Mouse (Mus musculus): ENCODE results near the gene Ctsz.

The Ctsz gene

GRCm38 (mm10) chr2:174439961-174440360, 1.1 kb upstream of the Ctsz start:
- no peak for DNase-seq (ENCODE audit: low spot score)

- no peak for DNase-seq (ENCODE audit: low spot score)
These were observed 605 bp upstream of the Ctsz start for GRCm38 (mm10) chr2:174439450-174439838.

GRCm38 (mm10) chr2:174438181-174438580, 658 bp downstream of the Ctsz start:
- no peak for DNase-seq (ENCODE audit: low spot score)

- peak; percentile 33 for DNase-seq (ENCODE audit: low spot score)
These were observed 1.2 kb downstream of the Ctsz start for GRCm38 (mm10) chr2:174437697-174437982.

- no peak for DNase-seq (ENCODE audit: low spot score)
These were observed 1.7 kb downstream of the Ctsz start for GRCm38 (mm10) chr2:174436916-174437696.

- peak; percentile 36 for DNase-seq (ENCODE audit: low spot score)
These were observed 2.6 kb downstream of the Ctsz start for GRCm38 (mm10) chr2:174436076-174436701.

- no peak for DNase-seq (ENCODE audit: low spot score)
These were observed 3.9 kb downstream of the Ctsz start for GRCm38 (mm10) chr2:174434943-174435342.

- no peak for DNase-seq (ENCODE audit: low spot score)
These were observed 9.7 kb downstream of the Ctsz start for GRCm38 (mm10) chr2:174428996-174429591.

- DNase-seq (ENCODE audit: low spot score), result no peak
These were observed 10.6 kb downstream of the Ctsz start for GRCm38 (mm10) chr2:174428076-174428835.

GRCm38 (mm10) chr2:174426856-174427255, 12.0 kb downstream of the Ctsz start:
- no peak for DNase-seq (ENCODE audit: low spot score)

- no peak for DNase-seq (ENCODE audit: low spot score)
These were observed 14.3 kb downstream of the Ctsz start for GRCm38 (mm10) chr2:174424301-174425085.

- DNase-seq (ENCODE audit: low spot score), result no peak
These were observed 17.7 kb downstream of the Ctsz start for GRCm38 (mm10) chr2:174421107-174421506.

- peak; percentile 98 for DNase-seq (ENCODE audit: low spot score)
These were observed 23.0 kb downstream of the Ctsz start, which contains the start of gene Nelfcd for GRCm38 (mm10) chr2:174415731-174416310. TSS of gene Nelfcd (plus strand) at chr2:174415804.

- DNase-seq (ENCODE audit: low spot score), result no peak
These were observed 23.7 kb downstream of the Ctsz start for GRCm38 (mm10) chr2:174415001-174415730.

- DNase-seq (ENCODE audit: low spot score), result no peak
These were observed 25.7 kb downstream of the Ctsz start for GRCm38 (mm10) chr2:174413127-174413526.

- DNase-seq (ENCODE audit: low spot score), result no peak
These were observed 28.6 kb downstream of the Ctsz start for GRCm38 (mm10) chr2:174410222-174410621.

- no peak for DNase-seq (ENCODE audit: low spot score)
These were observed 38.4 kb downstream of the Ctsz start for GRCm38 (mm10) chr2:174400396-174400795.

- no peak for DNase-seq (ENCODE audit: low spot score)
These were observed 41.0 kb downstream of the Ctsz start for GRCm38 (mm10) chr2:174397881-174398280.

GRCm38 (mm10) chr2:174397065-174397464, 41.8 kb downstream of the Ctsz start:
- no peak for DNase-seq (ENCODE audit: low spot score)

GRCm38 (mm10) chr2:174396643-174397042, 42.2 kb downstream of the Ctsz start:
- no peak for DNase-seq (ENCODE audit: low spot score)

GRCm38 (mm10) chr2:174393383-174393782, 45.5 kb downstream of the Ctsz start:
- DNase-seq (ENCODE audit: low spot score), result no peak

Data from spleen, adult 12 weeks (tissue).